Mouse (Mus musculus) mammary gland, adult 2 months (tissue): ENCODE results near the gene Lsp1. TPM values are rescaled to one million over a fixed set of nuclear protein-coding genes. Genes with fewer than 3 reads are reported as not detected.

Experiments used
- polyA plus RNA-seq: library from polyadenylated mRNA; depleted of rRNA; stranded (reverse); fragments of >200 nt; gene quantifications from 2 replicates; pipeline ENCODE4 v1.2.3, GENCODE M21; 2012; ENCODE audit warnings: low replicate concordance; rRNA removed

Lsp1 gene
- 322 and 346 TPM in 2 replicates for polyA plus RNA-seq

GRCm38 (mm10) chr7:142460636-142461077 is at the start of gene Lsp1:
TSS of gene Lsp1 (plus strand) at chr7:142460809.

GRCm38 (mm10) chr7:142434137-142434865 is 26.3 kb upstream of the Lsp1 start, which contains the start of gene Syt8:
TSS of gene Syt8 (plus strand) at chr7:142434850.

DNA sequence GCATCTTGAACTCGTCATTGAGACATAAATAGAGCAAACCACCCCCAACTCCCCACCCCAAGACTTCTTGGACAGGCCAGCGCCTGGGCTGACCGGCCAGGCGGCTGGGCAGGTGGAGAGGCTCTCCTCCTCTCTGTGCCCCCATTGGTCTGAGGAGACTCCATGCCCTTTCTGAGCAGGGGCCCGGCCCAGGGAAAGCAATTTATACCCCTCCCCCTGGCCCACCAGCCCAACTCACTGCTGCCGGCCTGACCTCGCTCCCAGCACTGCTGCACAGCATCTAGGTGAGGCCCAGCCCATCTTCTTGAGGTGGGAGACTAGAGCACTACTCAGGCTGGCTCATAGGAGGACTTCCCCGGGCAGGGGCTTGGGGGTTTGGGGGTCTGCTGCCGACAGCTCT is 19.0 kb upstream of the Lsp1 start, which contains the start of gene Tnni2:
Gene Tnni2, plus strand, starts transcription at position 224 of the 400 bp plus-strand sequence.

GRCm38 (mm10) chr7:142498575-142498974 is 38.0 kb downstream of the Lsp1 start, which contains the start of gene Tnnt3:
TSS of gene Tnnt3 (plus strand) at chr7:142498836.

DNA sequence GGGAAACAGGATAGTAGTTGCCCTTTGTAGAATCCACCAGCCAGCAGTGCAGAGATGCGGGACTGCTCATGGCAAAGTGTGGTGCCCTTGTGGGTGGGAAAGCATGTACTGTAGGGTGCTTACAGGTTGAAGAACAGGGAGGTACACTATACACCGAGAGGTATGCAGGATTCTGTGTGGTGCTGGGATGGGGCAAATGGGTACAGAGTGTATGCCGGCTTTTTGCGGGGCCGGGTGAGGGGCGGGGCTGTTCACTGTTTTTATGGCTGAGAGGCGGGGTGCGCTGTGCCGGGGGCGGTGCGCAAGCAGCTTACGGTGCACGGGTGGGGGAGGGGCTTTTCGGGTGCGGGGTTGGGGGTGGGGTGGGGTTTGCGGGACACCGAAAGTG is 72.1 kb downstream of the Lsp1 start, which contains the start of gene Mrpl23:
Gene Mrpl23, plus strand, starts transcription at position 16 of the 388 bp plus-strand sequence.

Other genes with a start within 250 kb of the Lsp1 start
- not detected in 2 replicates for gene Gm7579, start 248.9 kb upstream of the Lsp1 start, polyA plus RNA-seq
- gene Krtap5-5, start 230.8 kb upstream of the Lsp1 start, polyA plus RNA-seq = not detected in 2 replicates
- not detected in 2 replicates for gene Gm40460, start 219.7 kb upstream of the Lsp1 start, polyA plus RNA-seq
- gene Gm2431, start 202.5 kb upstream of the Lsp1 start, polyA plus RNA-seq = not detected in 2 replicates
- gene Gm4559, start 186.4 kb upstream of the Lsp1 start, polyA plus RNA-seq = not detected in 2 replicates
- not detected in 2 replicates for gene Krtap5-1, start 163.7 kb upstream of the Lsp1 start, polyA plus RNA-seq
- not detected in 2 replicates for gene Krtap5-4, start 157.3 kb upstream of the Lsp1 start, polyA plus RNA-seq
- 13.7 and 26.3 TPM in 2 replicates for gene Ifitm10, start 87.1 kb upstream of the Lsp1 start, polyA plus RNA-seq
- 0.76 TPM in 1 of 2 replicates, not detected in the other for gene Gm49369, start 78.1 kb upstream of the Lsp1 start, polyA plus RNA-seq
- 1,489 and 1,921 TPM in 2 replicates for gene Ctsd, start 72.8 kb upstream of the Lsp1 start, polyA plus RNA-seq
- 2.3 and 4.5 TPM in 2 replicates for gene Syt8, start 26.0 kb upstream of the Lsp1 start, polyA plus RNA-seq
- gene Tnni2, start 19.0 kb upstream of the Lsp1 start, polyA plus RNA-seq = 1.6 and 1,647 TPM in 2 replicates
- 1.1 and 647 TPM in 2 replicates for gene Tnnt3, start 38.0 kb downstream of the Lsp1 start, polyA plus RNA-seq
- 13.1 and 21.3 TPM in 2 replicates for gene Mrpl23, start 71.9 kb downstream of the Lsp1 start, polyA plus RNA-seq
- 20.8 and 29.4 TPM in 2 replicates for gene Igf2, start 206.0 kb downstream of the Lsp1 start, polyA plus RNA-seq
- not detected in 2 replicates for gene Gm49394, start 209.1 kb downstream of the Lsp1 start, polyA plus RNA-seq